Mouse (Mus musculus): ENCODE results near the gene Nucb1. TPM values are rescaled to one million over a fixed set of nuclear protein-coding genes. Genes with fewer than 3 reads are reported as not detected.
"Not testable (repeated sequence)": the region's sequence is repeated elsewhere in the genome, so short reads cannot be mapped to it uniquely, and the experiment has no call there.

Gene Nucb1
- polyA plus RNA-seq, 1 experiment from 2014 or later: 113 TPM

GRCm38 (mm10) chr7:45527169-45527568 is 17.0 kb upstream of the Nucb1 start:
- 87% methylated on average over 6 of the region's 6 CpGs for WGBS
- not testable (repeated sequence) for H3K9ac ChIP-seq (ENCODE audit: low read length); H3K27me3 ChIP-seq (ENCODE audit: control insufficient read depth, insufficient read depth, low read length); H3K4me2 ChIP-seq (ENCODE audit: low read depth); H3K4me3 ChIP-seq (ENCODE audit: low read depth, low read length); H3K27ac ChIP-seq (ENCODE audit: low read depth, low read length); ATAC-seq (ENCODE audit: insufficient read depth, low FRiP score, low TSS enrichment); H3K9me3 ChIP-seq (ENCODE audit: control insufficient read depth, low read length); DNase-seq (ENCODE audit: low spot score); H3K4me1 ChIP-seq (ENCODE audit: control insufficient read depth, insufficient read depth, low read length); H3K36me3 ChIP-seq (ENCODE audit: control insufficient read depth, insufficient read depth, low read length)

DNA sequence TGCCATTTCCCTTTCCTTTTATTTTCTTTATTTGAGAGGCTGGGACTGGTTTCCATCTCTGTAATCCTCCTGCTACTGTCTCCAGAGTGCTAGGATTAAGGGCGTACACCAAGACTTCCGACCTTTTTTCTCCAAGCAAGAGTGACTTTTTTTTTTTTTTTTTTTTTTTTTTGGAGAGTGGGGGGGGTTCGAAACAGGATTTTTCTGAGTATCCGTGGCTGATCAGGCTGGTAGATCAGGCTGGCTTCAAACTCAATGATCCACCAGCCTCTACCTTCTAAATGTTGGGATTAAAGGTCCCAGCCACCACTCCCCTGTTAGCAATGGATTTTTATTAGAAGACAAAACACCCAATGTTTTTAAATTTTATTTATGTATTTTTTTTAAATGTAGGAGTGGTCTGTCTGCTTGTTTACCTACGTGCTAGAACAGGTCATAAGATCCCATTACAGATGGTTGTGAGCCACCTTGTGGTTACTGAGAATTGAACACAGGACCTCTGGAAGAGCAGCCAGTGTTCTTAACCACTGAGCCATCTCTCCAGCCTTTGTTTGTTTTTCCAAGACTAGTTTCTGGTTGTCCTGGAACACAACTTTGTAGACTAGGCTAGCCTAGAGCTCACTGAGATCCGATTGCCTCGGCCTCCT is 16.4 kb upstream of the Nucb1 start:
- Histone ChIP-seq H3K27ac (ENCODE audit: low read depth, low read length) (peak overlapping the region; percentile 60; the same call in 1 of the 2 replicates), H3K9ac (ENCODE audit: low read length) (peak overlapping the region; percentile 83), H3K36me3 (ENCODE audit: control insufficient read depth, insufficient read depth, low read length) (peaks cover 2% of the 10 kb centered on the region), H3K27me3 (ENCODE audit: control insufficient read depth, insufficient read depth, low read length) (no peaks in the 10 kb centered on the region), H3K9me3 (ENCODE audit: control insufficient read depth, low read length) (no peaks in the 10 kb centered on the region), H3K4me1 (ENCODE audit: control insufficient read depth, insufficient read depth, low read length) (peaks cover 7% of the 10 kb centered on the region), H3K4me2 (ENCODE audit: low read depth) (peak overlapping the region; percentile 65), H3K4me3 (ENCODE audit: low read depth, low read length) (peak overlapping the region; percentile 63)
- 25% methylated on average over 7 of the region's 7 CpGs for WGBS
- no peak for ATAC-seq (ENCODE audit: insufficient read depth, low FRiP score, low TSS enrichment)
- no peak for DNase-seq (ENCODE audit: low spot score)

GRCm38 (mm10) chr7:45525809-45526473 is 15.7 kb upstream of the Nucb1 start, which contains the start of the genes Ppp1r15a and Plekha4:
Gene Ppp1r15a (minus strand): TSS chr7:45526268.
Gene Plekha4 (plus strand): TSS chr7:45526330.
- peak; percentile 75 for ATAC-seq (ENCODE audit: insufficient read depth, low FRiP score, low TSS enrichment)

GRCm38 (mm10) chr7:45524841-45525621 is 14.8 kb upstream of the Nucb1 start:
- peak overlapping the region; percentile 65 for H3K4me2 ChIP-seq (ENCODE audit: low read depth)
- 39% methylated on average over 12 of the region's 12 CpGs for WGBS
- peak overlapping the region; percentile 63 for H3K4me3 ChIP-seq (ENCODE audit: low read depth, low read length)
- H3K9me3 ChIP-seq (ENCODE audit: control insufficient read depth, low read length): no peaks in the 10 kb centered on the region
- peak overlapping the region; percentile 83 for H3K9ac ChIP-seq (ENCODE audit: low read length)
- peaks cover 7% of the 10 kb centered on the region for H3K4me1 ChIP-seq (ENCODE audit: control insufficient read depth, insufficient read depth, low read length)
- no peak for DNase-seq (ENCODE audit: low spot score)
- no peaks in the 10 kb centered on the region for H3K27me3 ChIP-seq (ENCODE audit: control insufficient read depth, insufficient read depth, low read length)
- peaks cover 2% of the 10 kb centered on the region for H3K36me3 ChIP-seq (ENCODE audit: control insufficient read depth, insufficient read depth, low read length)
- H3K27ac ChIP-seq (ENCODE audit: low read depth, low read length): peak overlapping the region; percentile 60
- no peak for ATAC-seq (ENCODE audit: insufficient read depth, low FRiP score, low TSS enrichment)

More at GRCm38 (mm10) chr7:45525809-45526473, 15.7 kb upstream of the Nucb1 start, which contains the start of the genes Ppp1r15a and Plekha4:
- Histone ChIP-seq H3K27ac (ENCODE audit: low read depth, low read length) (peak within 1 kb of the TSS; percentile 60), H3K36me3 (ENCODE audit: control insufficient read depth, insufficient read depth, low read length) (peaks cover 2% of the 10 kb centered on the region), H3K9me3 (ENCODE audit: control insufficient read depth, low read length) (no peaks in the 10 kb centered on the region), H3K27me3 (ENCODE audit: control insufficient read depth, insufficient read depth, low read length) (no peaks in the 10 kb centered on the region), H3K4me2 (ENCODE audit: low read depth) (peak within 1 kb of the TSS; percentile 65), H3K4me3 (ENCODE audit: low read depth, low read length) (peak within 1 kb of the TSS; percentile 63), H3K9ac (ENCODE audit: low read length) (peak within 1 kb of the TSS; percentile 83), H3K4me1 (ENCODE audit: control insufficient read depth, insufficient read depth, low read length) (peaks cover 7% of the 10 kb centered on the region)
- peak; percentile 95 for DNase-seq (ENCODE audit: low spot score)
- WGBS: under 1% methylated on average over 54 of the region's 54 CpGs

DNA sequence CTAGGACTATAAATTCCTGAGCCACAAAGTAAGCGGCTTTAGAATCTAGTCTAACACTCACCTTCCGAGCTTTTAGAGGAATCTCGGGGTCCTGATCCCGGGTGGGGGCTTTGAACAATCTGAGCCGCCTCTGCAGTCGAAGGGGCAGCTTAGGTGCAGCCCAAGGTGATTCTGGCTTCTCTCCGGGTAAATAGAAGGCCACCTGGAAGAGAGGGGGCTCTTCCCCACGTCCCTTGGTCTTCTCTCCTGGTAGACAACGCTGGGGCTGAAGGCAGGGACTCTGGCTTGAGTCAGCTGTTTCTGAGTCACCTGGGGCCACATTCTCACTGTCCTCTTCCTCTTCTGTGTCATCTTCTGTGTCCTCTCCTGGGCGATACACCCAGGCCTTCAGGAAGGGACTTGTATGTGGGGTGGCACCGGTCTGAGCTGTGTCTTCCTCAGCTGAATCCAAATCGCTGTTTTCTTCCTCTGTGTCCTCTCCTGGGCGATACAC is 13.5 kb upstream of the Nucb1 start:
- Histone ChIP-seq H3K4me2 (ENCODE audit: low read depth) (no peak overlapping the region), H3K27ac (ENCODE audit: low read depth, low read length) (no peak overlapping the region), H3K27me3 (ENCODE audit: control insufficient read depth, insufficient read depth, low read length) (no peaks in the 10 kb centered on the region), H3K36me3 (ENCODE audit: control insufficient read depth, insufficient read depth, low read length) (peaks cover 2% of the 10 kb centered on the region), H3K9me3 (ENCODE audit: control insufficient read depth, low read length) (no peaks in the 10 kb centered on the region), H3K4me1 (ENCODE audit: control insufficient read depth, insufficient read depth, low read length) (peaks cover 7% of the 10 kb centered on the region), H3K4me3 (ENCODE audit: low read depth, low read length) (peak overlapping the region; percentile 4; the same call in 1 of the 2 replicates), H3K9ac (ENCODE audit: low read length) (peak overlapping the region; percentile 14; the same call in 1 of the 2 replicates)
- DNase-seq (ENCODE audit: low spot score) (no peak), ATAC-seq (ENCODE audit: insufficient read depth, low FRiP score, low TSS enrichment) (no peak)
- WGBS: 85% methylated on average over 12 of the region's 13 CpGs

DNA sequence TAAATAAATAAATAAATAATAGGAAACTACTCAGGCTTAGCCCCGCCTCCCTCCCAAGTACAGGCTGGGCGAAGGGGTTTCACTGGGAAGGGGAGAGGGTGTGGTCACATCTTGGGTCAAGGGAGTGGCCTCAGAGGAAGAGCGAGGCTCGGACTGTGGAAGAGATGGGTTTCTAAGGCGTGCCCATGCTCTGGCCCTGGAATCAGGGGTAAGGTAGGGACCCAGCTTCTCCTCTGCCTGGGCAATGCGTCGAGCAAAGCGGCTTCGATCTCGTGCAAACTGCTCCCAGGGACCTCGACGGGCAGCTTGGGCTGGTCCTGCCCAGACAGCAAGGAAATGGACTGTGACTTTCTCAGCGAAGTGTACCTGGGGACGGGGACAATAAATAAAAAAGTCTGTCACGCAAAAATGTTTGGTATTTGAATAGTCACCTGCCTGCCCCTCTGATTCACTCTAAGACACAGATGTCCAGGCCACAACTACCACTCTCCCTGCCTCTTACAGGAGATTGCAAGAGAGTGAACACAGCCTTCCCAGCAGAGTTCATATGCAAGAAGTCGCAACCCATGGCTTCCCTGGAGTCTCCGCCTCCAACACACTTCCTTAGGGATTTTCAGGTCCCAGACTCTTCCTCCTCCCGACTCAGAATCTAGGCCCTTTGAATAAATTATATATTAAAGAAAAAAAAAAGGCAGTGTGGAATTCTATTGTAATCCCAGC is 12.9 kb upstream of the Nucb1 start:
- ATAC-seq (ENCODE audit: insufficient read depth, low FRiP score, low TSS enrichment) (no peak), DNase-seq (ENCODE audit: low spot score) (no peak)
- Histone ChIP-seq H3K9ac (ENCODE audit: low read length) (no peak overlapping the region), H3K4me3 (ENCODE audit: low read depth, low read length) (peak overlapping the region; percentile 4; the same call in 1 of the 2 replicates), H3K9me3 (ENCODE audit: control insufficient read depth, low read length) (no peaks in the 10 kb centered on the region), H3K4me1 (ENCODE audit: control insufficient read depth, insufficient read depth, low read length) (peaks cover 7% of the 10 kb centered on the region), H3K27me3 (ENCODE audit: control insufficient read depth, insufficient read depth, low read length) (no peaks in the 10 kb centered on the region), H3K36me3 (ENCODE audit: control insufficient read depth, insufficient read depth, low read length) (peaks cover 2% of the 10 kb centered on the region), H3K4me2 (ENCODE audit: low read depth) (no peak overlapping the region), H3K27ac (ENCODE audit: low read depth, low read length) (no peak overlapping the region)
- WGBS: 72% methylated on average over 18 of the region's 18 CpGs

GRCm38 (mm10) chr7:45522194-45522752 is 12.1 kb upstream of the Nucb1 start:
- no peaks in the 10 kb centered on the region for H3K9me3 ChIP-seq (ENCODE audit: control insufficient read depth, low read length)
- H3K27ac ChIP-seq (ENCODE audit: low read depth, low read length): no peak overlapping the region
- H3K27me3 ChIP-seq (ENCODE audit: control insufficient read depth, insufficient read depth, low read length): no peaks in the 10 kb centered on the region

More at GRCm38 (mm10) chr7:45522194-45522752, 12.1 kb upstream of the Nucb1 start:
- ATAC-seq (ENCODE audit: insufficient read depth, low FRiP score, low TSS enrichment): no peak
- Histone ChIP-seq H3K4me1 (ENCODE audit: control insufficient read depth, insufficient read depth, low read length) (peaks cover 7% of the 10 kb centered on the region), H3K36me3 (ENCODE audit: control insufficient read depth, insufficient read depth, low read length) (peaks cover 2% of the 10 kb centered on the region), H3K4me2 (ENCODE audit: low read depth) (peak overlapping the region; percentile 43), H3K4me3 (ENCODE audit: low read depth, low read length) (peak overlapping the region; percentile 40), H3K9ac (ENCODE audit: low read length) (no peak overlapping the region)
- 59% methylated on average over 16 of the region's 16 CpGs for WGBS
- DNase-seq (ENCODE audit: low spot score): no peak

Data from neural tube, embryonic 11.5 days (tissue).